Mouse (Mus musculus) Patski (cell line): ENCODE measurements around the gene Hmg20a. TPM values are rescaled to one million over a fixed set of nuclear protein-coding genes. Genes with fewer than 3 reads are reported as not detected.

ENCODE experiments used
- ATAC-seq: fragments of 100-300 bp; one replicate; pipeline ENCODE4 v1.8.0; 2021
- CTCF ChIA-PET: fragments of 350-600 bp; sonication (Branson Sonifier 250); formaldehyde crosslinking; loops from one replicate; lab custom pipeline; 2022; ENCODE audit warnings: inconsistent platforms; lab: Charles Lee
- POLR2A ChIA-PET: fragments of 350-600 bp; sonication (Branson Sonifier 250); formaldehyde crosslinking; loops from one replicate; lab custom pipeline; 2022; ENCODE audit warnings: antibody characterized with exemption, inconsistent platforms; lab: Charles Lee
- DNase-seq: peaks from one replicate; pipeline ENCODE4 v3.0.0-alpha.2; 2011; ENCODE audit warnings: low read depth, low spot score
- H3K27me3 ChIP-seq: fragments of 371-371 bp; one replicate; pipeline ENCODE4 v1.5.1; 2021
- CTCF ChIP-seq: fragments of 100-300 bp; IDR thresholded peaks from one replicate; pipeline ENCODE4 v1.5.1; 2021
- in situ Hi-C: fragments of 300-500 bp; cut with MboI; formaldehyde crosslinking; loops from 3 replicates; pipeline ENCODE4 v1.11.1; 2018; ENCODE audit warnings: low pct_unique_long_range_greater_than_20kb, mixed read lengths
- polyA plus RNA-seq: library from polyadenylated mRNA; unstranded; gene quantifications from one replicate; pipeline ENCODE4 v1.2.3, GENCODE M21; 2021

The Hmg20a gene
- polyA plus RNA-seq, 1 experiment from 2014 or later = 35.9 TPM

- in situ Hi-C loops = loop anchor here (5.0 kb wide), 2 partner anchors 82 to 237 kb away; no protein-coding TSS in a partner anchor
- ATAC-seq = no peak
- ChIA-PET POLR2A (interaction anchor here (0.5 kb wide), 1 partner anchor 236 kb away, joined by 6 read pairs; no protein-coding TSS in a partner anchor), CTCF (interaction anchor here (0.9 to 3.0 kb wide), 4 partner anchors 15 to 303 kb away, joined by 3 to 11 read pairs (median 5); no protein-coding TSS in a partner anchor)
- TF ChIP-seq CTCF = no peak
- H3K27me3 ChIP-seq = no peaks in the 10 kb centered on the region
- DNase-seq = no peak
These were observed 85.5 kb downstream of the Hmg20a start for GRCm38 (mm10) chr9:56503621-56504500.

- ChIA-PET CTCF (interaction anchor here (1.0 to 3.0 kb wide), 3 partner anchors 99 to 304 kb away, joined by 3 to 11 read pairs (median 4); no protein-coding TSS in a partner anchor), POLR2A (interaction anchor here (0.5 kb wide), 1 partner anchor 236 kb away, joined by 6 read pairs; no protein-coding TSS in a partner anchor)
- in situ Hi-C loops = loop anchor here (5.0 kb wide), 2 partner anchors 82 to 237 kb away; no protein-coding TSS in a partner anchor
- no peaks in the 10 kb centered on the region for H3K27me3 ChIP-seq
- ATAC-seq (no peak), DNase-seq (no peak)
- no peak for TF ChIP-seq CTCF
These were observed 86.1 kb downstream of the Hmg20a start for GRCm38 (mm10) chr9:56504511-56504910.

- in situ Hi-C loops = loop anchor here (5.0 kb wide), 2 partner anchors 47 to 293 kb away; no protein-coding TSS in a partner anchor
- DNase-seq = no peak
- POLR2A ChIA-PET = no interaction called here
- CTCF ChIA-PET = interaction anchor here (0.9 to 3.0 kb wide), 5 partner anchors 10 to 292 kb away, joined by 3 to 11 read pairs (median 4); no protein-coding TSS in a partner anchor
- no peak for TF ChIP-seq CTCF
- H3K27me3 ChIP-seq = no peaks in the 10 kb centered on the region
- ATAC-seq = no peak
These were observed 86.8 kb downstream of the Hmg20a start for GRCm38 (mm10) chr9:56505083-56505792.

- in situ Hi-C loops = loop anchor here (5.0 kb wide), 2 partner anchors 46 to 294 kb away; no protein-coding TSS in a partner anchor
- ATAC-seq = peak; percentile 77
- DNase-seq = peak; percentile 73
- CTCF ChIA-PET = interaction anchor here (0.9 to 1.9 kb wide), 14 partner anchors 10 to 293 kb away, joined by 3 to 8 read pairs (median 3); partner anchors contain the start of genes Hmg20a and Peak1
- POLR2A ChIA-PET = interaction anchor here (1.1 to 2.3 kb wide), 4 partner anchors 10 to 292 kb away, joined by 4 to 8 read pairs (median 6); no protein-coding TSS in a partner anchor
- TF ChIP-seq CTCF = peak; percentile 98
- no peaks in the 10 kb centered on the region for H3K27me3 ChIP-seq
These were observed 87.7 kb downstream of the Hmg20a start for GRCm38 (mm10) chr9:56505793-56506755.

GRCm38 (mm10) chr9:56506931-56507681, 88.7 kb downstream of the Hmg20a start:
- ChIA-PET POLR2A (interaction anchor here (0.8 to 2.3 kb wide), 7 partner anchors 8 to 293 kb away, joined by 3 to 8 read pairs (median 4); no protein-coding TSS in a partner anchor), CTCF (interaction anchor here (0.9 to 1.9 kb wide), 12 partner anchors 9 to 271 kb away, joined by 3 to 7 read pairs (median 3); partner anchors contain the start of genes Hmg20a and Peak1)
- no peak for ATAC-seq
- no peak for TF ChIP-seq CTCF
- no peak for DNase-seq
- in situ Hi-C loops = loop anchor here (5.0 kb wide), 2 partner anchors 45 to 295 kb away; no protein-coding TSS in a partner anchor
- H3K27me3 ChIP-seq = no peaks in the 10 kb centered on the region

GRCm38 (mm10) chr9:56507682-56508061, 89.3 kb downstream of the Hmg20a start:
- no peaks in the 10 kb centered on the region for H3K27me3 ChIP-seq
- ATAC-seq (no peak), DNase-seq (no peak)
- in situ Hi-C loops = loop anchor here (5.0 kb wide), 2 partner anchors 45 to 295 kb away; no protein-coding TSS in a partner anchor
- ChIA-PET CTCF (interaction anchor here (0.9 to 1.9 kb wide), 3 partner anchors 16 to 243 kb away, joined by 3 to 7 read pairs (median 3); no protein-coding TSS in a partner anchor), POLR2A (interaction anchor here (0.6 to 2.3 kb wide), 6 partner anchors 8 to 99 kb away, joined by 3 to 6 read pairs (median 3); no protein-coding TSS in a partner anchor)
- TF ChIP-seq CTCF = no peak

GRCm38 (mm10) chr9:56508835-56509451, 90.5 kb downstream of the Hmg20a start:
- in situ Hi-C loops = loop anchor here (5.0 kb wide), 2 partner anchors 43 to 297 kb away; no protein-coding TSS in a partner anchor
- POLR2A ChIA-PET = no interaction called here
- DNase-seq (peak; percentile 80), ATAC-seq (no peak)
- no peak for TF ChIP-seq CTCF
- CTCF ChIA-PET = interaction anchor here (1.9 kb wide), 1 partner anchor 44 kb away, joined by 5 read pairs; no protein-coding TSS in a partner anchor
- H3K27me3 ChIP-seq = no peaks in the 10 kb centered on the region

- POLR2A ChIA-PET = no interaction called here
- in situ Hi-C loops = no loop called here
- CTCF ChIA-PET = interaction anchor here (1.9 kb wide), 1 partner anchor 43 kb away, joined by 5 read pairs; no protein-coding TSS in a partner anchor
- no peaks in the 10 kb centered on the region for H3K27me3 ChIP-seq
- ATAC-seq = no peak
- no peak for DNase-seq
- TF ChIP-seq CTCF = no peak
These were observed 91.9 kb downstream of the Hmg20a start for GRCm38 (mm10) chr9:56510281-56510680.
